Mouse (Mus musculus) urinary bladder, postnatal 14 days (tissue): ENCODE data around the gene Nbr1.
"Not testable (repeated sequence)": the region's sequence is repeated elsewhere in the genome, so short reads cannot be mapped to it uniquely, and the experiment has no call there.

Experiments
- DNase-seq: peaks from one replicate; pipeline ENCODE4 v3.0.0; 2021; ENCODE audit warnings: low spot score

Gene Nbr1

GRCm38 (mm10) chr11:101582054-101583035 lies 30.4 kb downstream of the Nbr1 start, which contains the start of gene Tmem106a:
Gene Tmem106a (plus strand): TSS chr11:101582242.
- peak; percentile 78 for DNase-seq

- DNase-seq = no peak
Observed at GRCm38 (mm10) chr11:101583205-101583604, 31.3 kb downstream of the Nbr1 start.

- not testable (repeated sequence) for DNase-seq
Observed at GRCm38 (mm10) chr11:101585031-101585430, 33.1 kb downstream of the Nbr1 start.

GRCm38 (mm10) chr11:101585805-101586204 lies 33.9 kb downstream of the Nbr1 start:
- no peak for DNase-seq

- DNase-seq = no peak
Observed at GRCm38 (mm10) chr11:101587676-101588075, 35.7 kb downstream of the Nbr1 start.

- DNase-seq = no peak
Observed at GRCm38 (mm10) chr11:101588868-101589267, 36.9 kb downstream of the Nbr1 start.

- DNase-seq = peak; percentile 63
Observed at GRCm38 (mm10) chr11:101589444-101589843, 37.5 kb downstream of the Nbr1 start.

GRCm38 (mm10) chr11:101589989-101590624 lies 38.2 kb downstream of the Nbr1 start:
- no peak for DNase-seq

GRCm38 (mm10) chr11:101599156-101599555 lies 47.2 kb downstream of the Nbr1 start, which contains the start of gene Gm11634:
Gene Gm11634 (minus strand): TSS chr11:101599256.
- no peak for DNase-seq

- DNase-seq = peak; percentile 73
Observed at GRCm38 (mm10) chr11:101602491-101602890, 50.5 kb downstream of the Nbr1 start.

GRCm38 (mm10) chr11:101604116-101604515 lies 52.2 kb downstream of the Nbr1 start:
- DNase-seq = no peak

- peak; percentile 80 for DNase-seq
Observed at GRCm38 (mm10) chr11:101604531-101605453, 52.8 kb downstream of the Nbr1 start.

- DNase-seq = not testable (repeated sequence)
Observed at GRCm38 (mm10) chr11:101607134-101607533, 55.2 kb downstream of the Nbr1 start.

GRCm38 (mm10) chr11:101610445-101610844 lies 58.5 kb downstream of the Nbr1 start:
- DNase-seq = no peak

GRCm38 (mm10) chr11:101613596-101613995 lies 61.6 kb downstream of the Nbr1 start:
- DNase-seq = no peak

- DNase-seq = no peak
Observed at GRCm38 (mm10) chr11:101614116-101614515, 62.2 kb downstream of the Nbr1 start.

GRCm38 (mm10) chr11:101615380-101615779 lies 63.4 kb downstream of the Nbr1 start:
- DNase-seq = no peak

- DNase-seq = no peak
Observed at GRCm38 (mm10) chr11:101616104-101616503, 64.2 kb downstream of the Nbr1 start.

GRCm38 (mm10) chr11:101616948-101617767 lies 65.2 kb downstream of the Nbr1 start:
- no peak for DNase-seq

GRCm38 (mm10) chr11:101617849-101618248 lies 65.9 kb downstream of the Nbr1 start:
- peak; percentile 24 for DNase-seq

GRCm38 (mm10) chr11:101618596-101618995 lies 66.6 kb downstream of the Nbr1 start:
- DNase-seq = no peak
